Mouse (Mus musculus) midbrain, embryonic 14.5 days (tissue): ENCODE data around the gene Hibadh. TPM values are rescaled to one million over a fixed set of nuclear protein-coding genes. Genes with fewer than 3 reads are reported as not detected.

Experiments
- ATAC-seq: fragments of 200-750 bp; cut with Nextera tagmentation; 2 replicates; pipeline ENCODE4 v1.8.0; 2017; ENCODE audit warnings: moderate number of reproducible peaks, moderate library complexity; ENCODE audit not compliant: low FRiP score, low TSS enrichment
- DNase-seq: peaks from one replicate; pipeline ENCODE4 v3.0.0-alpha.2; 2015
- H3K27ac ChIP-seq: fragments of 300-500 bp; sonication (generic); replicated peaks from 2 replicates; pipeline ENCODE4 v1.5.1; 2014; ENCODE audit warnings: mild to moderate bottlenecking, low read depth, low read length, moderate library complexity
- H3K27me3 ChIP-seq: fragments of 300-500 bp; sonication (generic); 2 replicates; pipeline ENCODE4 v1.6.1; 2014; ENCODE audit warnings: low read length, control low read depth, mixed read lengths; ENCODE audit not compliant: control insufficient read depth, insufficient read depth
- H3K36me3 ChIP-seq: fragments of 300-500 bp; sonication (generic); 2 replicates; pipeline ENCODE4 v1.6.1; 2014; ENCODE audit warnings: low read length, control low read depth; ENCODE audit not compliant: control insufficient read depth, insufficient read depth
- H3K4me1 ChIP-seq: fragments of 300-500 bp; sonication (generic); 2 replicates; pipeline ENCODE4 v1.6.1; 2014; ENCODE audit warnings: mild to moderate bottlenecking, antibody characterized with exemption, low read length, control low read depth; ENCODE audit not compliant: control insufficient read depth, insufficient read depth
- H3K4me2 ChIP-seq: fragments of 300-500 bp; sonication (generic); 2 replicates; pipeline ENCODE4 v1.6.1; 2014; ENCODE audit warnings: mild to moderate bottlenecking, low read length, moderate library complexity
- H3K4me3 ChIP-seq: fragments of 300-500 bp; sonication (generic); replicated peaks from 2 replicates; pipeline ENCODE4 v1.5.1; 2014; ENCODE audit warnings: low read depth, low read length
- H3K9ac ChIP-seq: fragments of 300-500 bp; sonication (generic); replicated peaks from 2 replicates; pipeline ENCODE4 v1.6.1; 2014; ENCODE audit warnings: mild to moderate bottlenecking, low read length, moderate library complexity
- H3K9me3 ChIP-seq: fragments of 300-500 bp; sonication (generic); 2 replicates; pipeline ENCODE4 v1.6.1; 2016; ENCODE audit warnings: low read length, control low read depth, mixed read lengths; ENCODE audit not compliant: control insufficient read depth
- WGBS: fragments of 180-500 bp; shearing (Covaris S2); extraction: QIAGEN DNeasy Blood & Tissue Kit; methylation state at CpG from one replicate; pipeline ENCODE4 v1.1.7; 2014; 5-methylcytosine and 5-hydroxymethylcytosine counted together
- polyA plus RNA-seq: library from polyadenylated mRNA; unstranded; fragments of >200 nt; fragmentation: Nextera tagmentation; extraction: Ambion mirVana; gene quantifications from 2 replicates; pipeline ENCODE4 v1.2.1, GENCODE M21; 2014

Gene Hibadh
- polyA plus RNA-seq, 1 experiment from 2014 or later = 40.8 TPM

GRCm38 (mm10) chr6:52630625-52631024 lies 9.6 kb downstream of the Hibadh start:
- Histone ChIP-seq H3K4me1 (no peaks in the 10 kb centered on the region), H3K9me3 (no peaks in the 10 kb centered on the region), H3K27me3 (no peaks in the 10 kb centered on the region), H3K4me3 (no peak overlapping the region), H3K36me3 (no peaks in the 10 kb centered on the region), H3K4me2 (no peak overlapping the region), H3K27ac (no peak overlapping the region), H3K9ac (no peak overlapping the region)
- ATAC-seq (no peak), DNase-seq (no peak)
- WGBS = 93% methylated on average over 4 of the region's 4 CpGs

GRCm38 (mm10) chr6:52629180-52629579 lies 11.0 kb downstream of the Hibadh start:
- Histone ChIP-seq H3K9me3 (no peaks in the 10 kb centered on the region), H3K4me2 (no peak overlapping the region), H3K9ac (no peak overlapping the region), H3K4me3 (no peak overlapping the region), H3K27me3 (no peaks in the 10 kb centered on the region), H3K36me3 (no peaks in the 10 kb centered on the region), H3K27ac (no peak overlapping the region), H3K4me1 (no peaks in the 10 kb centered on the region)
- WGBS = 96% methylated on average over 4 of the region's 4 CpGs
- no peak for ATAC-seq
- DNase-seq = no peak

- WGBS = 93% methylated on average over 4 of the region's 4 CpGs
- ATAC-seq = no peak
These were observed 13.5 kb downstream of the Hibadh start for GRCm38 (mm10) chr6:52626735-52627134.

GRCm38 (mm10) chr6:52623741-52624140 lies 16.4 kb downstream of the Hibadh start:
- Histone ChIP-seq H3K4me3 (no peak overlapping the region), H3K9ac (no peak overlapping the region), H3K27ac (no peak overlapping the region), H3K9me3 (no peaks in the 10 kb centered on the region), H3K27me3 (no peaks in the 10 kb centered on the region), H3K36me3 (peaks cover 19% of the 10 kb centered on the region; the same call in 1 of the 2 replicates), H3K4me1 (no peaks in the 10 kb centered on the region), H3K4me2 (no peak overlapping the region)
- 94% methylated on average over 3 of the region's 3 CpGs for WGBS
- DNase-seq (no peak), ATAC-seq (no peak)

More at GRCm38 (mm10) chr6:52626735-52627134, 13.5 kb downstream of the Hibadh start:
- no peaks in the 10 kb centered on the region for H3K27me3 ChIP-seq
- no peak overlapping the region for H3K27ac ChIP-seq
- no peaks in the 10 kb centered on the region for H3K9me3 ChIP-seq
- peaks cover 6% of the 10 kb centered on the region; the same call in 1 of the 2 replicates for H3K36me3 ChIP-seq
- no peak overlapping the region for H3K4me2 ChIP-seq
- no peak overlapping the region for H3K4me3 ChIP-seq
- no peak for DNase-seq
- H3K9ac ChIP-seq = no peak overlapping the region
- no peaks in the 10 kb centered on the region for H3K4me1 ChIP-seq

GRCm38 (mm10) chr6:52621731-52622480 lies 18.3 kb downstream of the Hibadh start:
- Histone ChIP-seq H3K27ac (no peak overlapping the region), H3K4me3 (no peak overlapping the region), H3K4me1 (no peaks in the 10 kb centered on the region), H3K4me2 (no peak overlapping the region), H3K36me3 (peaks cover 19% of the 10 kb centered on the region; the same call in 1 of the 2 replicates), H3K9ac (no peak overlapping the region), H3K27me3 (no peaks in the 10 kb centered on the region), H3K9me3 (no peaks in the 10 kb centered on the region)
- ATAC-seq = no peak
- WGBS = 84% methylated on average over 11 of the region's 11 CpGs
- DNase-seq = no peak

- Histone ChIP-seq H3K4me1 (no peaks in the 10 kb centered on the region), H3K9ac (no peak overlapping the region), H3K27ac (no peak overlapping the region), H3K4me3 (no peak overlapping the region), H3K9me3 (no peaks in the 10 kb centered on the region), H3K36me3 (peaks cover 19% of the 10 kb centered on the region; the same call in 1 of the 2 replicates), H3K27me3 (no peaks in the 10 kb centered on the region), H3K4me2 (no peak overlapping the region)
- 90% methylated on average over 2 of the region's 2 CpGs for WGBS
- DNase-seq (no peak), ATAC-seq (no peak)
These were observed 20.1 kb downstream of the Hibadh start for GRCm38 (mm10) chr6:52620090-52620489.

GRCm38 (mm10) chr6:52609626-52610352 lies 30.4 kb downstream of the Hibadh start:
- no peak overlapping the region for H3K4me2 ChIP-seq
- no peak overlapping the region for H3K9ac ChIP-seq
- 0 out of 2 replicates have a peak, but pooled peaks cover 2% of the 10 kb centered on the region for H3K36me3 ChIP-seq
- H3K4me1 ChIP-seq = no peaks in the 10 kb centered on the region
- ATAC-seq (no peak), DNase-seq (no peak)
- 92% methylated on average over 6 of the region's 6 CpGs for WGBS
- no peaks in the 10 kb centered on the region for H3K27me3 ChIP-seq
- no peak overlapping the region for H3K27ac ChIP-seq
- no peaks in the 10 kb centered on the region for H3K9me3 ChIP-seq
- no peak overlapping the region for H3K4me3 ChIP-seq

- no peak for ATAC-seq
- Histone ChIP-seq H3K9ac (no peak overlapping the region), H3K4me3 (no peak overlapping the region), H3K4me2 (no peak overlapping the region), H3K36me3 (0 out of 2 replicates have a peak, but pooled peaks cover 2% of the 10 kb centered on the region), H3K9me3 (no peaks in the 10 kb centered on the region), H3K27ac (no peak overlapping the region), H3K4me1 (no peaks in the 10 kb centered on the region), H3K27me3 (no peaks in the 10 kb centered on the region)
- 93% methylated on average over 4 of the region's 4 CpGs for WGBS
- DNase-seq = no peak
These were observed 32.1 kb downstream of the Hibadh start for GRCm38 (mm10) chr6:52608121-52608520.
